Mouse (Mus musculus) liver, postnatal 0 days (tissue): ENCODE measurements around the gene Tamm41. TPM values are rescaled to one million over a fixed set of nuclear protein-coding genes. Genes with fewer than 3 reads are reported as not detected.

ENCODE experiments used
- ATAC-seq: fragments of 200-750 bp; cut with Nextera tagmentation; 2 replicates; pipeline ENCODE4 v1.8.0; 2017; ENCODE audit warnings: mild to moderate bottlenecking, moderate library complexity
- DNase-seq: peaks from one replicate; pipeline ENCODE4 v3.0.0-alpha.2; 2016
- H3K27ac ChIP-seq: fragments of 300-500 bp; sonication (generic); 2 replicates; pipeline ENCODE4 v1.5.1; 2014; ENCODE audit warnings: antibody characterized with exemption, moderate library complexity, mild to moderate bottlenecking, low read depth
- H3K27me3 ChIP-seq: fragments of 300-500 bp; sonication (generic); 2 replicates; pipeline ENCODE4 v1.6.1; 2014; ENCODE audit warnings: low read length, control low read depth, mixed read lengths; ENCODE audit not compliant: insufficient read depth
- H3K36me3 ChIP-seq: fragments of 300-500 bp; sonication (generic); replicated peaks from 2 replicates; pipeline ENCODE4 v1.6.1; 2014; ENCODE audit warnings: mild to moderate bottlenecking, control low read depth, low read length, moderate library complexity, mixed read lengths; ENCODE audit not compliant: insufficient read depth
- H3K4me1 ChIP-seq: fragments of 300-500 bp; sonication (generic); 2 replicates; pipeline ENCODE4 v1.6.1; 2014; ENCODE audit warnings: antibody characterized with exemption, mild to moderate bottlenecking, control low read depth; ENCODE audit not compliant: insufficient read depth
- H3K4me2 ChIP-seq: fragments of 300-500 bp; sonication (generic); 2 replicates; pipeline ENCODE4 v1.6.1; 2014; ENCODE audit warnings: low read depth, mild to moderate bottlenecking, low read length, moderate library complexity, mixed read lengths
- H3K4me3 ChIP-seq: fragments of 300-500 bp; sonication (generic); 2 replicates; pipeline ENCODE4 v1.5.1; 2014; ENCODE audit warnings: low read depth, low read length
- H3K9ac ChIP-seq: fragments of 300-500 bp; sonication (generic); replicated peaks from 2 replicates; pipeline ENCODE4 v1.6.1; 2014; ENCODE audit warnings: mild to moderate bottlenecking, moderate library complexity
- H3K9me3 ChIP-seq: fragments of 300-500 bp; sonication (generic); 2 replicates; pipeline ENCODE4 v1.6.1; 2016; ENCODE audit warnings: mild to moderate bottlenecking, control low read depth, low read length, mixed read lengths
- CTCF ChIP-seq: sonication (generic); IDR thresholded peaks from 2 replicates; pipeline ENCODE4 v1.5.1; 2016; ENCODE audit warnings: antibody characterized with exemption, low read depth
- EP300 ChIP-seq: IDR thresholded peaks from 2 replicates; pipeline ENCODE4 v1.6.1; 2016; ENCODE audit warnings: antibody characterized with exemption, low read depth, mild to moderate bottlenecking
- WGBS: fragments of 180-500 bp; shearing (Covaris S2); extraction: QIAGEN DNeasy Blood & Tissue Kit; methylation state at CpG from one replicate; pipeline ENCODE4 v1.1.7; 2014; ENCODE audit not compliant: insufficient replicate concordance; 5-methylcytosine and 5-hydroxymethylcytosine counted together
- polyA plus RNA-seq: library from polyadenylated mRNA; unstranded; fragments of >200 nt; fragmentation: Nextera tagmentation; extraction: Ambion mirVana; gene quantifications from 2 replicates; pipeline ENCODE4 v1.2.1, GENCODE M21; 2015

Tamm41 gene
- 15.1 and 18.4 TPM in 2 replicates for polyA plus RNA-seq

GRCm38 (mm10) chr6:115037103-115038094 lies at the start of gene Tamm41:
Gene Tamm41 (minus strand): TSS chr6:115037876.
- Histone ChIP-seq H3K27ac (peak within 1 kb of the TSS; percentile 22; the same call in 1 of the 2 replicates), H3K9ac (peak within 1 kb of the TSS; percentile 81), H3K4me2 (peak within 1 kb of the TSS; percentile 85), H3K27me3 (no peaks in the 10 kb centered on the region), H3K9me3 (no peaks in the 10 kb centered on the region), H3K36me3 (peaks cover 7% of the 10 kb centered on the region), H3K4me1 (peaks cover 6% of the 10 kb centered on the region), H3K4me3 (peak within 1 kb of the TSS; percentile 97)
- WGBS = under 1% methylated on average over 57 of the region's 57 CpGs
- TF ChIP-seq CTCF = peak; percentile 98
- no peak for TF ChIP-seq EP300
- ATAC-seq (peak; percentile 94), DNase-seq (peak; percentile 90)

- no peak overlapping the region for H3K4me2 ChIP-seq
- no peak overlapping the region for H3K4me3 ChIP-seq
- H3K27me3 ChIP-seq = no peaks in the 10 kb centered on the region
- no peaks in the 10 kb centered on the region for H3K4me1 ChIP-seq
- WGBS = 59% methylated on average over 9 of the region's 9 CpGs
- no peak overlapping the region for H3K9ac ChIP-seq
- no peak for ATAC-seq
- no peak for DNase-seq
- H3K36me3 ChIP-seq = no peaks in the 10 kb centered on the region
- no peak overlapping the region for H3K27ac ChIP-seq
- no peaks in the 10 kb centered on the region for H3K9me3 ChIP-seq
- TF ChIP-seq CTCF = no peak
- no peak for TF ChIP-seq EP300
Observed at GRCm38 (mm10) chr6:115085274-115085841, 47.7 kb upstream of the Tamm41 start.

GRCm38 (mm10) chr6:115076781-115077575 lies 39.3 kb upstream of the Tamm41 start:
- H3K27ac ChIP-seq = no peak overlapping the region
- ATAC-seq = no peak
- WGBS = 48% methylated on average over 9 of the region's 9 CpGs
- H3K9ac ChIP-seq = no peak overlapping the region
- H3K36me3 ChIP-seq = no peaks in the 10 kb centered on the region
- no peak overlapping the region for H3K4me3 ChIP-seq
- TF ChIP-seq EP300 = no peak
- no peak for TF ChIP-seq CTCF
- no peaks in the 10 kb centered on the region for H3K4me1 ChIP-seq
- H3K4me2 ChIP-seq = no peak overlapping the region
- no peaks in the 10 kb centered on the region for H3K9me3 ChIP-seq
- no peak for DNase-seq
- H3K27me3 ChIP-seq = no peaks in the 10 kb centered on the region

- no peaks in the 10 kb centered on the region for H3K9me3 ChIP-seq
- ATAC-seq (no peak), DNase-seq (no peak)
- no peaks in the 10 kb centered on the region for H3K27me3 ChIP-seq
- no peak overlapping the region for H3K9ac ChIP-seq
- no peaks in the 10 kb centered on the region for H3K4me1 ChIP-seq
- TF ChIP-seq CTCF (no peak), EP300 (no peak)
- 82% methylated on average over 2 of the region's 2 CpGs for WGBS
- no peaks in the 10 kb centered on the region for H3K36me3 ChIP-seq
- no peak overlapping the region for H3K4me2 ChIP-seq
- H3K27ac ChIP-seq = no peak overlapping the region
- no peak overlapping the region for H3K4me3 ChIP-seq
Observed at GRCm38 (mm10) chr6:115072024-115072423, 34.3 kb upstream of the Tamm41 start.

- no peaks in the 10 kb centered on the region for H3K9me3 ChIP-seq
- no peak overlapping the region for H3K9ac ChIP-seq
- H3K27ac ChIP-seq = no peak overlapping the region
- H3K27me3 ChIP-seq = no peaks in the 10 kb centered on the region
- WGBS = 42% methylated on average over 13 of the region's 13 CpGs
- no peaks in the 10 kb centered on the region for H3K4me1 ChIP-seq
- no peak overlapping the region for H3K4me3 ChIP-seq
- peak; percentile 52 for DNase-seq
- no peak overlapping the region for H3K4me2 ChIP-seq
- ATAC-seq = no peak
- no peaks in the 10 kb centered on the region for H3K36me3 ChIP-seq
- peak; percentile 90 for TF ChIP-seq CTCF
- TF ChIP-seq EP300 = no peak
Observed at GRCm38 (mm10) chr6:115065411-115066241, 27.9 kb upstream of the Tamm41 start.
